Mouse (Mus musculus): ENCODE results near the gene 6330409D20Rik.
A peak's percentile ranks its signal among the peaks of the same experiment; 100 is the strongest.

6330409D20Rik gene

DNA sequence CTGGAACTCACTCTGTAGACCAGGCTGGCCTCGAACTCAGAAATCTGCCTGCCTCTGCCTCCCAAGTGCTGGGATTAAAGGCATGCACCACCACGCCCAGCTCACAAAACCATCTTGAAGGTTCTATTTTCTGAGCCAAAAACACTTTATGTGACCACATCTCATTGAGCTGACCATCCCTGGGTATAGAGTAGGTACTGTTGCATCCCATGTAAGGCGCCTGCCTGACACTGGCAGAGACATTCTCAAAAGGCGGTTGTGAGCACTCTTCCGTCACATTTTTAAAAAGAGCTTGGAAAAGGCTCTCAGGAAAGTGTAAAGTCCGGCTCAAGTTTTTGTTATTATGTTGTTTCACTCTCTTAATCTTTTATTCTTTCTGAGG is 15.8 kb upstream of the 6330409D20Rik start:
- no peak for DNase-seq (ENCODE audit: low read depth)

DNA sequence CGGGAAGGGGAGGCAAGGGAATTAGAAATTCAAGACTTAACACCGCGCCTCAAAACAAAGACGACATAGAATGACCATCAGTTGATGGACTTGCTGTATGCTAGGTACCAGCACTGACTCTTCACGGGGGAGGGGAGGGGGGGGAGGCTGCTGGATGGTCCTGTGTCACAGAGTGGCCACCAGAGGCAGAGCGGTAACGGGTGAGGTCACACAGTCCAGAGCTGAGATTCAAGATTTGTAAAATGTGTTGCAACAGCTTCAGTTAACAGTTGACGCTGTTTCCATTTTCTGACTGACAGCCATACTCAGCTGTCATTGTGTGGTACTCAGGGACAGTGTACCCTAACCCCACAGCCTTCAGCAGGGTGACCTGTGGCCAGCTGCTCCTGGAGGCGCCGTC is 11.4 kb upstream of the 6330409D20Rik start:
- no peak for DNase-seq (ENCODE audit: low read depth)

DNA sequence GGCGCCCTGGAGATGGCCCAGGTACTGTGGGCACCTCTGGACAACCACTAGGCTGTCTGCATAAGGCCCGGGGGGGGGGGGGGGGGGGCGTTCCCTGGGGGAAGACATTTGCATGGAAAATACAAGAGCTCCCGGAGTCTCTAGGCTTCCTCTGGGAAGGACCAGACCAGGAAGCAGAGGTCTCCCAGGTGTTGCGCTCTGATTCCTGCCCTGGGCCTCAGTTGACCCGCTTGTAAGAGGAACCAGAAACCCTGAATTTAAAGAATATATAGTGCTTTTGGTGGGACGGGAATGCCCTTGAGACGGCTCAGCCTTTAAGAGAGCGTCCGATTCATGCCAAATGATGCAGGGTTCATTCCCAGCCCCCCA is 10.8 kb upstream of the 6330409D20Rik start:
- DNase-seq (ENCODE audit: low read depth) = no peak

DNA sequence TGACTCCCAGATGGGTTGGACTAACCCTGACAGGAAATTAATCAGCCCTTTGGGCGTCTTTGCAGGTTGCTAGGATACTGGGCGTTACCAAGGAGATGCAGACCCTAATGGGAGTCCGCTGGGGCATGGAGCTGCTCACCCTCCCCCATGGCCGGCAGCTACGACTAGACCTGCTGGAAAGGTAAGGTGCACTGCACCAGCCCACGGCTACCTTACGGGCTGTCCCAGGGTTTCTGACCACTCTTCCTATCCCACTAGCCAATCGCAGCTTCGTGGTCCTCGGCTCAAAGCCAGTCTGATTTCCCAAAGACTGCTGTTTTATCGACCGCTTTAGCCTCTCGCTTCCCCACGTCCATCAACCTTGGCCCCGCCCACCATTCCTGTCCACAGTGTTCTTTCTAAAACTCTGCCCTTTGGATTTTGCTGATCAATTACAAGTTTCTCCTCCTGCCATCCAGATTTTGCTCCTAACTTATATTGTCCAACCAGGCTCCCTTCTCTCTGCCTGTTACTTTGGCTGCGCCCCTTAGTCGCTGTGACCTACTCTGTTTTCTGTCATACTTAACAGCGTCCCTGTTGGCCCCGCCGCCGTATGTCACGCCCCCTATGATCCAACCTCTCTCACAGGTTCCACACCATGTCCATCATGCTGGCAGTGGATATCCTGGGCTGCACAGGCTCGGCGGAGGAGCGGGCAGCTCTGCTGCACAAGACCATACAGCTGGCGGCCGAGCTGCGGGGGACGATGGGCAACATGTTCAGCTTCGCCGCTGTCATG is 10.3 kb upstream of the 6330409D20Rik start:
- DNase-seq (ENCODE audit: low read depth) = no peak

DNA sequence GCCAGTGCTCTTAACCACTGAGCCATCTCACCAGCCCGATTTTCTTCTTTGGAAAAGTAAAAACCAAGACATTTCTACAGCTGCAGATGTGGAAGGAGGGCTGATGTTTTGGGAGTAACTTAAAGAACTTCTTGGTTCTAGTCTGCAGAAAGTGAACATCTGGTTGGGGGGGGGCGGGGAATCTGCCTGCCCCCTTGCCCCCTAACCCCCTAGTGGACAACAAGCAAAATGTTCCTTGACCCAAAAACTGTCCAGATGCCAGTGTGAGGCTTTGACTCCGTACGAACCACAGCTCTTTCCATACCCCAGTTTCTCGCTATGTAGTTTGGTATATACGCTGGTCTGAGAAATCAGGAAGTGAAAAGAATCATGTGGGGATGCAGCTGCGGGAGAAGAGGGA is 9.4 kb upstream of the 6330409D20Rik start:
- no peak for DNase-seq (ENCODE audit: low read depth)

DNA sequence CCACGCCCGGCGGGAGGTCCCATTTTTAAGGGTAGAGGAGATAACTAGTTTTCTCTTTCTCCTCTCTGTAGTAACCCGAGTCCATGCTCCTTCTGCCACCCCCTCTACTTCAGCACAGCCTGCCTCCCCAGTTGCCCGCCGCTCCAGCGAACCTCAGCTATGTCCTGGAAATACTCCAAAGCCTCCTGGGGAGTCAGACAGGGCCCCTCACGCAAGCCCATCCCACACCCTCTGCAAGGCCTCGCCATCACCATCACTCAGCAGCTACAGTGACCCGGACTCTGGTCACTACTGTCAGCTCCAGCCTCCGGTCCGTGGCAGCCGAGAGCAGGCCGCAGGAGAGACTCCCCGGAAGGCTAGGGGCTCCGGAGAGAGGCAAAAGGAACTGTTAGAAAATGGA is 8.3 kb upstream of the 6330409D20Rik start:
- no peak for DNase-seq (ENCODE audit: low read depth)

DNA sequence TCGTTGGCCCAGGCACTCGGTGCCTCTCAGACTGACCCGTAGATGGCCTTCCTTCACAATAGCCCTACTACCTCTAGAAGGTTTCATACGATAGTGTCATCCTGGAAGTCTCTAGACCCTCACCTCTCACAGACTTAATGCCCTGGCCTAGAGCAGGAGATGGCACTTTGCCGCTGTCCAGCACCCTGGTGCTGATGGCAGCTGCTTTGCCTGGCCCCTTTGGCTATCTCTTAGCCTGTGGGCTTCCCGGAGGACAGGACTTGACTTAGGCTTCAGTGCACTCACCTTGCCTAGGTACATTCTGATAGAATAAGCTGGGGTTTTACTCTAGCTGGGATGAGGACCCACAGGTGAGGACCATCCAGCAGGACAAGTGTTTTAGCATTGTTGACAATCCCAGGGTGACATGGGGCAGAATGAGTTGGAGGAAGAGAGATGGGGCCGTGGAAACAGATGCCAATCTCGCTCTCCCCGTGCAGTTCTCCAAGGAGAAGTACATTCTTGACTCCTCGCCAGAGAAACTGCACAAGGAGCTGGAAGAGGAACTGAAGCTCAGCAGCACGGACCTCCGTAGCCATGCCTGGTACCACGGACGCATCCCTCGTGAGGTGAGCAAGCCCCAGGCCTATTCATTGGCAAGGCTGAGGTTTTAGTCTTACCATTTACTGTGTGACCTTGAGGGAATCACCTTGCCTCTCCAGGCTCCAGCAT is 3.6 kb upstream of the 6330409D20Rik start:
- DNase-seq (ENCODE audit: low read depth) = peak; percentile 59

DNA sequence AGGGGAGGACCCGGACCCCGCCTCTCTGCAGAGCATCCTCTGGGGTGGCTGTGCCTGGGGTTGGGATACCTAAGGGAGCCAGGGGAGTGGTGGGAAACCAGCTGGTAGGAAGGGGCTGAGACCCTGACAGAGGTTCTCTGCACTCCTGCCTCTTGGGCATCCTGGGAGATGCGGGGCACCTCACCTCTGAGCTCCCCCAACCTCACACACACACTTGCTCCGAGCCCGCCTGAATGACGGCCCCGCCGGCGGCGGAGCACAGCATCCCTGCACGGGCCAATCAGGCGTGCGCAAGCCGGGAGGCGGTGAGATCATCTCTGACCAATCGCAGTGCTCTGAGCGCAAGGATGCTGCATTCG is 1.3 kb upstream of the 6330409D20Rik start:
- no peak for DNase-seq (ENCODE audit: low read depth)

DNA sequence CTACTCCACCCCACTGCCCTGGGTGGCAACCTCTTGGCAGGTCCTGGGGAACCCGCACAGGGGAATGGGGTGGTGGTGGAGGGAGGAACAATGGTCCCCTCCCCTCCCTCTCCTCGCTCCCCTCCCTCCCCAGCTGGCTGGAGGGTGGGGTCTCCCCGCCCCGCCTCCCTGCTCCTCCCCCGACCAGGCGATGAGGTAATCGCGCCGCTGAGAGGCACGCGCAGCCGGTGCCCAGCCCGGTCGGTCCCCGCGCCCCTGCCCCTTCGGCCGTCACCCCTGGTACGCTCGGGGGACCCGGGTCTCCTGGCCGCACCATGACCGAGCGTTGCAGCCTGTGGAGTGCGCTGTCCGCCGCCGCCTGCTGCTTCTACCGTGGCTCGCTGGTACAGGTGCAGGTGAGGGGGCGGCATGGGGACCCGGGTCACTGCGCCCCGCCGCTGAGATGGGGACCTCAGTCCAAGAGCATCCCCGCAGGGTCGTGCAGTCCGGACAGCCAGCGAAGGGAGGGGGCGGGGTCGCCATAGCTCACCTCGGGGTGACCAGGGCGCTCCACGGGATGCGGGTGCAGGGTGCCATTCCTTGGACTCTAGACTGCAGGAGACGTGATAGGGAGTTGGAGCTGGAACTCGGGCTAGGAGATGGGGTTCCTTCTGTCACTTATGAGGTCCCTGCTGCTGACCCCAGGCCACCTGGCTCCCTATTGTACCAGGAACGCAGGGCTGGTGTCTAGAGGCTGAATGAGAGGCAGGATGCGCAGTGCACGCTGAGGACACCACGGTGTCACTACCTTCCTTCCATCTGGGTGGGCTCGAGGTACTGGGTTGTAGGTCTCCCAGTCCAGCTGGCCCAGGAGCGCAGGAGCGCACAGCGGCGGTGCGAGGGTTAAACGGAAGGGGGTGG is 707 bp upstream of the 6330409D20Rik start:
- no peak for DNase-seq (ENCODE audit: low read depth)

DNA sequence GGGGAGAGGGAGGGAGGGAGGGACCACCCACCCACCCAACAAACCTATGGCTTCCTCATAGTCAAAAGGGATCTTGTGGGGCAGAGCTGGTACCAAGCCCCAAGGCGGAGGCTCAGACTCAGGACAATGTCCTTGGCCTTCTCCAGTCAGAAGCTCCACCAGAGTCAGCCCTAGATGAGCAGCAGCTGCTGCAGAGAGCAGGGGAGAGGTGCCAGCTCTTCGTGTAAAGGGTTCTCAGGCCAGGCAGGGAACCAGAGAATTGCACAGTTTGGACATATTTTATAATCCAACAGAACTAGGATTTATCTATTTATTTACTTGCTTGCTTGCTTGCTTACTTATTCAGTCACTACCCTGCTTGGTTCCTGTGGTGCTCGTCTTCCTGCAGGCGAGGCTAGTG is 1.5 kb downstream of the 6330409D20Rik start:
- no peak for DNase-seq (ENCODE audit: low read depth)

DNA sequence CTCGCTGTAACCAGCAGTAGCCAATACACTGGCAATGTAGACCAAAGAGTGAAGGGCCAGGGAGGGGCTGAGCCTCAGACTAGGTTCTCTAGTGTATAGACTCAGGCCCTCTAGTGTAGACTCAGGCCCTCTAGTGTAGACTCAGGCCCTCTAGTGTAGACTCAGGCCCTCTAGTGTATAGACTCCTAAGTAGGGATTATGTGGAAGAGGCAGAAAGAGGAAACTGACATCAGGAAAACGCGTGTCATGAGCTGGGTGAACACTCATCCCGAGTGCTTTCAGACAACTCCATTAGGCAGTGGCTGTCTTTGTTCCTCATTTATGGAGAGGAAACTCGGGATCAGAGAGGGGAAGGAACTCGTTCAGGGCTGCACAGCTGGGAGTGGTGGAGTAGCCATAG is 3.8 kb downstream of the 6330409D20Rik start:
- DNase-seq (ENCODE audit: low read depth) = no peak

DNA sequence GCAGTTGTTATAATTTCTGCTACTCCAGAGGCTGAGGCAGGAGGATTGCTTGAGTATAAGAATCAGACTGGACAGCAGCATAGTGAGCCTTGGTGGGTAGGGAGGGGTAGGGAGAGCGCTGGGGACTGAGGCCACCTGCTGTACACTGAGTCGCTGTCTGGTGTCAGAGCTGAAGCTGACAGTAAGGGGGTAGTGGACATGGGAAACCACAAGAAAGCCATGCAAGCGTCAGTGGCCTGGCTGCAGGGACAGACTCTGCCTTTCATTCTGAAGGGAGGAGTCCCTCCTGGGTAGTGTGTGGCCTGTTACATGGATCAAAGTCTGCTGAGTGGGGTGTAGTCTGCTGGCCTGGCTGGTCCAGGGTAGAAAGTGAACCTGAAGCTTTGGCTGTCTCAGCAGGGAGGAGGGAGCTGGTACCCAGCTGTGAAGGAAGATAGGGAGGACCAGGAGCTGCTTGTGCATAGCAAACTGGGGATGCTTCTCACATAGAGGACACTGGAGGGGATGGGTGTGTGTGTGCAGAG is 4.4 kb downstream of the 6330409D20Rik start:
- DNase-seq (ENCODE audit: low read depth) = no peak

DNA sequence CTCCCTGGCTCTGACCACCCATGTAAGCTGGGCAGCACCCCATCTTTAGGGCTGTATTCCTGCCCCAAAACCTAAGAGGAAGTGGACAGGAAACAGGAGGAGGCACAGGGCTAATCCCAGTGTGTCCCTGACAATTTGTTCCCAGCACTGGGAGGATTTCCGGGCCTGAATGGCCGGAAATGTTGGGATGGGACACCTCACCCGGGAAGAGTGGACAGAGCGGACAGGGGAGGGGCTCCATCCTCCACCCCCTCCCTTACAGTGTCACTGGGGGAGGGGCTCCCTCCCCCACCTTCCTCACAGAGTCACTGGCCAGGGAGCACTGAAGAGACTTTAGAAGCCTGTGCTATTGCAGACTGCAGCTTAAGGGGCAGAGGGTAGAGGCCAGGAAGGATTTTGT is 5.9 kb downstream of the 6330409D20Rik start:
- DNase-seq (ENCODE audit: low read depth) = no peak

DNA sequence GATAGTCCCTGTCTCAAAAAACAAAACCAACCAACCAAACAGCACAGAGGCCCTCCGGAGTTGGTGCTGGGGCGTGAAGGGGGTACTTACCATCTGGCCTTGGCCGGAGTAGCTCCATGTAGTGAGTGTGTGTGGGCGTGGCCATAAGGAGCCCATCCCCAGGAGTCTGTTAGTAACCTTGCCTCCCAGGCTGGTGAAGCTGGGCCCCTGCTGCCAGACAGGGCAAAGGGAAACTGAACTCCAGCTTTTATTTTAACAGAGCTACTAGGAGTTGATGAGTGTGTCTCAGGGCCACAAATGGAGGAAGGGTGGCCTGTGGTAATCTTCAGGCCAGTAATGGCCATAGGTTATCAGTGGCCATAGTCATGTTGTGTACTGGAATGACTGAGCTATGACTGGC is 6.3 kb downstream of the 6330409D20Rik start:
- DNase-seq (ENCODE audit: low read depth) = no peak

DNA sequence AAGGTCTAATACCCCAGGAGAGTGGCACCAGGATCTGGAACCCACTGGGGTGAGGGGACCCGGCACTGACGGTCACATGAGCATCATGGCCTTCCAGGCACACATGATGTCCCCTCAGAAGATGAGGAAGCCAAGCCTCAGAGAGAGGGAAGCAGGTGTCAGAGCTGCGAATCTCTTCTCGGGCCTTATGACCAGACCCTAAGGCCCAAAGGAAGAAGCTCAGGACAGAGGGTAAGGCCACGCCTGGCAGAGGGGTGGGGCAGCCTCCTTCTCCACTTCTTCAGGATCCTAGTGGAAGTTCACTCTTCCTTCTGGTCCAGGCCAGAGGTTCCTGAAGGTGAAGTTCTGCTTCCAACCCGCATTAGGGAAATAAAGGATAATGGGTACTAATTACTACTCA is 8.1 kb downstream of the 6330409D20Rik start:
- DNase-seq (ENCODE audit: low read depth) = no peak

DNA sequence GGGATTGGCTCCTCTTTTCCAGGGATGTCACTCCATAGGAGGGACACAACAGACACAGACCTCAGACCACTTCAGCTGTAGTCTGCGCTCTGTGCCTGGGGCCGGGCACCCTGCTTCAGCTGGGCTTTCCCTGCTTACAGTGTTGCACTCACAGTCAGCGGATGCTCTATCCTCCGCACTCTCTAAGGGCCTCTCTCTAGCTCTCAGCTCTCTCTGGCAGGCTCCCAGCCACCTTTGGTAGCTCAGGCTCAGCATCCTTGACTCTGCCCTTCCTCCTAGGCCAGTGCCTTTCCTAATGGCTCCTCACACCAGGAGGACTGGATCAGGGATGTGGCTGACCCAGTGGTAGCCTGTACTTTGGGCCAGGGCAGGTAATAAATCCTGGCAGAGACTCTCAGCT is 8.9 kb downstream of the 6330409D20Rik start:
- no peak for DNase-seq (ENCODE audit: low read depth)

DNA sequence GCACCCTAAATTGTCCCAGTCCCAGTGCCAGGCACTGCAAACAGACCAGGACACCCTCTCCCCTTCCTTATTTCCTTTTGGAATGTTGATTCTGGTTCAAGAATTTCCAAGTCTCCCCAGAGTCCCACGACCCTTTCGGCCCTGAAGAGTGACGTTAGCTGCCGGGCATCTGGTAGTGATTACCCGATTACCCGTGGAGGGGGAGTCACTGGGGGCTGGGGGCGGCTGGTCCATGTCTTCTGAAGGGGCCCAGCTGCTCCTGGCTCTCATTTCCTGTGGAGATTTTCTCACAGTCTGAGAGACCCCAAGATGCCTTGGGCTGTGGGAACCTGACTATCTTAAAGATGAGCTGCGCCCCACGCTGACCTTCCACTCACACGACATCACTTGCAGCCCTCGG is 10.0 kb downstream of the 6330409D20Rik start:
- DNase-seq (ENCODE audit: low read depth) = peak; percentile 62

DNA sequence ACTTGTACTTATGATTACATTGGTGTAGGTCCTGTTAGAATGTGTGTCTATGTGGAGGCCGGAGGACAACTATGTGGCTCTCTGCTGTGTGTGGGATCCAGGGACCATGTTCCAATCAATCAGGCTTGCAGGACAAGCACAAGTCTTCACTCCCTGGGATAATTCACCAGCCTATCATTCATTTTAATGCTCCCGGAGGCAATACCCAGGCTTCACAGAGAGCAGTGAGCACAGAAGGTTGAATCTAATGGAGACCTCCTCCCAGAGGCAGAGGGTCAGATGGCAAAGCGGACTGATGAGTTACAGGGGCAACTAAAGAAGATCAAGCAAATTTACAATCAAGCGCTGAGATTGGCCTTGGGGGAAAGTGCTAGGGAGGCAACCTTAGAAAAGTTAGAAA is 11.3 kb downstream of the 6330409D20Rik start:
- DNase-seq (ENCODE audit: low read depth) = no peak

DNA sequence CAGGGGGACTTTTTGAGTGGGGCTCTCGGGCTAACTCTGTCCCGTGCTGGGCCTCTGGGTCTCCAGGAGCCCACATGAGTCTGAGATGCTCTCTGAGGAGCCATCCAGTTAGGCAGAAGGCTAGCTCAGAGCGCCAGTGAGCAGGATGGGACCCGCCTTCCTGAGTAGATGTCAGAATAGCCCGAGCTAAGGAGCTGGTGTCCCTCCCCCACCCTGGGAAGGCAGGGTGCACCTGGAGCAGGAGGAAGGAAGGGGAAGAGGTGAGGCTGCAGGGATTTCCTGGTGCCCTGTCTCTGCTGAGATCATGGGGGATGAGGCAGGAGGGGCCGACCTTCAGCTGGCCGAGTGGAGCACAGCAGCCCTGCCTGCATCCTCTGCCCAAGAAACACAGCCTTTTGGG is 12.4 kb downstream of the 6330409D20Rik start:
- no peak for DNase-seq (ENCODE audit: low read depth)

DNA sequence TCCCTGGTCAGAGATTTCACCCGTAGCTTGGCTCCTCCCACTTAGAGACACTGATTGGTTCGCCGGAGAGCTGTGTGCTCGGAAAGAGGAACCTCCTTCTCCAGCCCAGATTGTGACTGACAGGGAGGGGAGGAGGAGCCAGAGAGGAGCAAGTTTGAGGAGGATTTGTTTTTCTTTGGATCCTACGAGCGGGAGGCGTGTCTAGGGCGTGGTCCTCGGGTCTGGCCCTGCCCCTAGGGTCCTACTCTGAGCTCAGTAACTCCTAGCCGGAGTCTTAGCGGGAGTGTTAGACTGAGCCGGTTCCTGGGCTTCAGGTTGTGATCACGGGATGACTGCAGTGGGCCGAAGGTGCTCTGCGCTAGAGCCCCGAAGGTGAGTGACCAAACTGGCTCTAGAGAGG is 13.4 kb downstream of the 6330409D20Rik start:
- DNase-seq (ENCODE audit: low read depth) = peak; percentile 96

DNA sequence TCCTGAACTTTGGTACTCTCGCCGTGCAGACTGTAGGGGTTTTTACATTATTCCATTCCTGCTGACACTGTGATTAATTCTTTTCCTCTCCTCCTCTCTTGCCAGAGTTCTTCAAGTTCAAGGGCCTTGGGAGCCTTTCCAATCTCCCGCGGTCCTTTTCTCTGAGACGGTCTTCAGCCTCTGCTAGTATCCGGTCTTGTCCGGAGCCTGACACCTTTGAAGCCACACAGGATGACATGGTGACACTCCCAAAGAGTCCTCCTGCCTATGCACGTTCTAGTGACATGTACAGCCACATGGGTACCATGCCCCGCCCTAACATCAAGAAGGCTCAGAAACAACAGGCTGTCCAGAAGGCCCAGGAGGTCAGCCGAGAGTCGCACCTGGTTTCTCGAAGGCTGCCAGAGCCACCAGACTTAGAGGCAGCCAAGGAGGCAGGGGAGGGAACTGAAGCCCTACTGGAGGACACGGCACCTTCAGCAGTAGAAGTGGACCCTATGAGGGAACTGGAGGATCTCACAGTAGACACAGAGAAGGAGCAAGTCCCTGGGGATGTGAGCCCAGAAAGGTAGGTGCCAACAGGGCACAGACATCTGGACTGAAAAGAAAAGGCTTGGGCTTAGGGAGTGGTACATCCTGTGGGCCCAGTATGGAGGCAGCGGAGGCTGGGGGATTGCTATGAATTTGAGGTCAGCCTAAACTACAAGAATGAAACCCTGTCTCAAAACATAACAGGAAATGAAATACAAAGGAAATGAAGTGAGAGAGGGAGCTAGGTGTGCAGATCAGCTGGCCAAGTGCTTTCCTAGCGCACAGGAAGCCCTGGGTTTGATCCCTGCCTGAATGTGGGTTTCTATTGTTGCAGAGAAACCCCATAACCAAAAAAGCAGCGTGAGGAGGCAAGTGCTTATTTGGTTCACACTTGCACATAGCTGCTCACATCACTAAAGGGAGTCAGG is 15.7 kb downstream of the 6330409D20Rik start:
- no peak for DNase-seq (ENCODE audit: low read depth)
